Mouse (Mus musculus): Measurements from ENCODE around the gene Impg1.
"Not testable (repeated sequence)": the region's sequence is repeated elsewhere in the genome, so short reads cannot be mapped to it uniquely, and the experiment has no call there.

The Impg1 gene

GRCm38 (mm10) chr9:80344451-80345000, 120.8 kb downstream of the Impg1 start:
- intact Hi-C loops (cut with DNase I), result no loop called here

- intact Hi-C loops (cut with DNase I), result no loop called here
Measured at GRCm38 (mm10) chr9:80342520-80342919, 122.8 kb downstream of the Impg1 start.

- intact Hi-C loops (cut with DNase I), result no loop called here
Measured at GRCm38 (mm10) chr9:80341756-80342155, 123.5 kb downstream of the Impg1 start.

- intact Hi-C loops (cut with DNase I), result no loop called here
Measured at GRCm38 (mm10) chr9:80340927-80341326, 124.4 kb downstream of the Impg1 start.

- intact Hi-C loops (cut with DNase I), result loop anchor here (10.0 kb wide), 1 partner anchor 1297 kb away; the partner anchor contains the start of gene Htr1b
Measured at GRCm38 (mm10) chr9:80338026-80338425, 127.3 kb downstream of the Impg1 start.

- intact Hi-C loops (cut with DNase I), result loop anchor here (10.0 kb wide), 1 partner anchor 1299 kb away; the partner anchor contains the start of gene Htr1b
Measured at GRCm38 (mm10) chr9:80335660-80336357, 129.5 kb downstream of the Impg1 start.

GRCm38 (mm10) chr9:80333998-80334605, 131.2 kb downstream of the Impg1 start:
- intact Hi-C loops (cut with DNase I), result loop anchor here (10.0 kb wide), 1 partner anchor 1301 kb away; the partner anchor contains the start of gene Htr1b

- intact Hi-C loops (cut with DNase I), result loop anchor here (10.0 kb wide), 1 partner anchor 1301 kb away; the partner anchor contains the start of gene Htr1b
Measured at GRCm38 (mm10) chr9:80333466-80333865, 131.8 kb downstream of the Impg1 start.

GRCm38 (mm10) chr9:80332153-80332552, 133.1 kb downstream of the Impg1 start:
- intact Hi-C loops (cut with DNase I), result loop anchor here (10.0 kb wide), 1 partner anchor 1303 kb away; the partner anchor contains the start of gene Htr1b

GRCm38 (mm10) chr9:80321051-80321887, 144.0 kb downstream of the Impg1 start:
- intact Hi-C loops (cut with DNase I), result not testable (repeated sequence)

- intact Hi-C loops (cut with DNase I), result no loop called here
Measured at GRCm38 (mm10) chr9:80318027-80318426, 147.3 kb downstream of the Impg1 start.

GRCm38 (mm10) chr9:80315922-80316321, 149.4 kb downstream of the Impg1 start:
- intact Hi-C loops (cut with DNase I), result no loop called here

- intact Hi-C loops (cut with DNase I), result no loop called here
Measured at GRCm38 (mm10) chr9:80313610-80314009, 151.7 kb downstream of the Impg1 start.

- intact Hi-C loops (cut with DNase I), result no loop called here
Measured at GRCm38 (mm10) chr9:80307629-80308028, 157.7 kb downstream of the Impg1 start.

GRCm38 (mm10) chr9:80306853-80307252, 158.4 kb downstream of the Impg1 start:
- intact Hi-C loops (cut with DNase I), result no loop called here

- intact Hi-C loops (cut with DNase I), result no loop called here
Measured at GRCm38 (mm10) chr9:80306390-80306789, 158.9 kb downstream of the Impg1 start.

- intact Hi-C loops (cut with DNase I), result no loop called here
Measured at GRCm38 (mm10) chr9:80303518-80303917, 161.8 kb downstream of the Impg1 start.

- intact Hi-C loops (cut with DNase I), result no loop called here
Measured at GRCm38 (mm10) chr9:80299031-80299430, 166.2 kb downstream of the Impg1 start.

- intact Hi-C loops (cut with DNase I), result no loop called here
Measured at GRCm38 (mm10) chr9:80296086-80296485, 169.2 kb downstream of the Impg1 start.

- intact Hi-C loops (cut with DNase I), result no loop called here
Measured at GRCm38 (mm10) chr9:80293056-80293584, 172.2 kb downstream of the Impg1 start.

GRCm38 (mm10) chr9:80286845-80287244, 178.4 kb downstream of the Impg1 start:
- intact Hi-C loops (cut with DNase I), result no loop called here

Measured in adrenal gland (tissue).